Mouse (Mus musculus) thymus, postnatal 10 days (tissue): Measurements from ENCODE around the gene Kif23.

Experiments
- DNase-seq, 2 experiments: peaks; one replicate each; pipeline ENCODE4 v3.0.0; 2021; ENCODE audit warnings: low spot score in 2 of 2

Kif23 gene

GRCm38 (mm10) chr9:61947402-61948346 lies 1.1 kb upstream of the Kif23 start:
- peak; percentile 64 to 82 for DNase-seq

GRCm38 (mm10) chr9:61945973-61946611 lies 482 bp downstream of the Kif23 start:
- DNase-seq = peak; percentile 72 to 74

GRCm38 (mm10) chr9:61941054-61941453 lies 5.5 kb downstream of the Kif23 start:
- DNase-seq = no peak

DNA sequence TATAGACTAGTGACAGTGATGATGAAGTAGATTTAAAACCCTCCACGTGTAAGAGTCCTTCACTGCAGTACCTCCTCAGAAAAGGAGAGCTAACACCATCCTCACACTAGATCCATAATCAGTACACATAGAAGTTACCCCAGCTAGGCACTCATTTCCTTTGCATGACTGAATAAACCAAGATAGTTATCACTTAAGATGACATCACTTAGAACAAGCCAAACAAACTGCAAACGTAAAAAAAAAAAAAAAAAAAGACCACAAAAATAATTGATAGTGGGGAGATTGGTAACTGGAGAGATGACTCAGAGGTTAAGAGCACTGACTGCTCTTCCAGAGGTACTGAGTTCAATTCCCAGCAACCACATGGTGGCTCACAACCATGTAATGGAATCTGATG lies 13.2 kb downstream of the Kif23 start:
- DNase-seq = no peak

GRCm38 (mm10) chr9:61932009-61932408 lies 14.6 kb downstream of the Kif23 start:
- DNase-seq = no peak

DNA sequence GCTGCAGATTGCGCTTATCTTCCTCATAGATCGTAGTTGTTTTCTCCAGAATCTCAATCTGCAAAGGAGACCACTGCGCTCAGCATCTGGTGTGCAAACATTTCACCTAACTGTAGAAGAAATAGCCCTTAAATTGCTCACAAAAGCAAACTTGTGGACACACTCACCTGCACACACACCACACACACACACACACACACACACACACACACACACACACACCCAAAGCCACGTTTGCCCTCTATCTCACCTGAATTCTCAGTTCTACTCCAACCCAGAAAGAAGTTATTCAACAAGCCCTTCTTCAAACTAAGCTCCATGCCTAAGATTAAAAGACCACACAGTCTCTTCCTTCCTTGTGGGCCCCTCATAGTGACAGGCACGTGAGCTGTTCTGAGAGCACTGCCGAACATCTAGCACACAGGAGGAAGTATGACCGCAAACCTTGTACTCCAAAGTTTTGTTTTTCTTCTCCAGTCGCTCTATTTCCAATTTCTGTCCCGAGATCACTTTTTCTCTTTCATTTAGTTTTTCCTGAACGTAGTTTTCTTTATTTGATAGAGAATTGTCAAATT lies 21.4 kb downstream of the Kif23 start:
- DNase-seq = peak; percentile 40 to 49

GRCm38 (mm10) chr9:61920331-61920730 lies 26.2 kb downstream of the Kif23 start:
- no peak for DNase-seq

DNA sequence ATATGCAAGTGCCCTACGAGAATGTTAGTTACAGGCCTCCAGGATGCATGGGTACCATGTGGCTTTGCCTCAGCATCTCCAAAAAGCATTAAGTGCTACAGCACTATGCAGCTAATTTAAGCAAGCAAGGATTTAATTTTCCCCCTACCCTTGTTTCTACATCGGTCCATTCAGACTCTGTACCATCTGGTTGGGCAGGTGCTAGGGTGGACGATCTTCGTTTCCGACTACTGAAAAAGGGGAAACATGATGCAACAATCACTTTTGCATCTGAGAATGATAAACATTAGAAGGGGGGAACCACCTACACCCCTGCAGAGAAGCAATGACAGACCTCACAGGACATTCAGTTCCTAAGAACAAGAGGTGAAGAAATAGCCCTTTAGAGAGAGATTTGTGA lies 27.1 kb downstream of the Kif23 start:
- DNase-seq = no peak

- DNase-seq = no peak
Observed at GRCm38 (mm10) chr9:61917436-61917835, 29.1 kb downstream of the Kif23 start.

- no peak for DNase-seq
Observed at GRCm38 (mm10) chr9:61916986-61917385, 29.6 kb downstream of the Kif23 start.

- DNase-seq = no peak
Observed at GRCm38 (mm10) chr9:61915393-61916005, 31.1 kb downstream of the Kif23 start.

- no peak for DNase-seq
Observed at GRCm38 (mm10) chr9:61914917-61915300, 31.7 kb downstream of the Kif23 start.

- peak; percentile 95 for DNase-seq
Observed at GRCm38 (mm10) chr9:61914203-61914916, 32.2 kb downstream of the Kif23 start, which contains the start of gene Rplp1. TSS of gene Rplp1 (minus strand) at chr9:61914542.

DNA sequence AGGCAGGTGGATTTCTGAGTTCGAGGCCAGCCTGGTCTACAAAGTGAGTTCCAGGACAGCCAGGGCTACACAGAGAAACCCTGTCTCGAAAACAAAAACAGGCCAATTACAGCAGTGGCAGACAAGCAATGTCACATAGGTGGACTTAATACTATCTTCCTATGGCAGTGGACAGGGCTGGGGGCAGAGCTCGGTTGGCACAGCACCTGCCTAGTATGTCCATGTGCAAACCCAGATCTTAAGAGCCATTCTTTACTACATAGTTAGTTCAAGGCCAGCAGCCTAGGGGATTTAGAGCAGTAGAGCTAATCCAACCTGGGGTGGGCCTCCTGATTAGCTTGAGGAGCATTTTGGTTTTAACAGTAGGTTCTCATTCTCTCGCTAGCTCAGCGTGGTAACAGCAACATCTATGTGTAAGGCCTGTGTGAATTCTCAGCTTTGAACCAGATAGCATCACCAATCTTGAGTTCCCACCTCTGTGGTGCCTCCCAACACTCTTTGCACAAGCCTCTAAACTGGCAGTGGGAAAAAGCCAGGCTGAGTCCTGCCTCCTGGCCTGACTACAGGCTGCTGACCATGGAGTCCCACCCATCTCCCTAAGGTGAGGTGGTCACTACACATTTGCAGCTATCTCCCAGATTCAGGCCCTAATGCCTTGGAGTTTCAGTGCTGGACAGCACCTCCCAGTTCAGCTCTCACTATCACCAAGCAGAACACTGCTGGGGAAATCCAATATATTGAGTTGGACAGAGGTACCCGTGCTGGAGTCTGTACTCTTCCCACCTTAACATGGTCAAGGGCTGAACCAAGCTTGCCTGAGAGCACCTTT lies 35.1 kb downstream of the Kif23 start:
- no peak for DNase-seq

DNA sequence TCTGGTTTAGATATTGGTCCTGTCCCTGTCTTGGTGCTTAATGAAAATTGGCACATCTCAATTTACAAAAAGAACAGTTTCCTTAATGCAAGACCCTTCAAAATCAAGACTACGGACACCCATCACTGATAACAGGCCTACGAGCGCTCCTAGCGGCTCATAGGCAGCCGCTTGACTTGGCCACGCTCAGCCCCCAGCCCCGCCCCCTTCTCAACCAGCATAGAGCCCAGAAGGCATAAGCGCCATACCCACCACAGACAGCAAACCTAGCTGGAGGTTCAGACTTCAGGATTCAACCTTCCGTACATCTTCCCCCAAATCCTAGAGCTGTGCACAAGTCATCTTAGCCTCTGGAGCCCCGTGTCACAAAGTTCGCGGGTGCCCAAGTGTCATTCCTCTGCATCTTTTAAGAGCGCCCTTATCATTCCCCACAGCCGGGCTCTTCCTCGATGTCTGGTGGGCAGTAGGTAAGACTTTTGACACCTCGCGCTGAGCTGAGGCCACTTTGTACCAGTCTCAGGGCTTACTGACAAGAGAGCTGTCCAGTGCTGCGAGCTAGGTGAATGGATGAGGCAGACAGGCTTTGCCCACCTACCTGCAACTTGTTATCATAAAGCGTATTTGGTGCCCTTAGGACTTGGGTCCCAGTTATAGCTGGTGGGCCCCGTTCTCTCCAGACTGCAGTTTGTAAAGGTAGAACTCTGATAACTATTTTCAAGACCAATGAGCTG lies 35.9 kb downstream of the Kif23 start:
- peak in 1 of 2 experiments; percentile 24 for DNase-seq

DNA sequence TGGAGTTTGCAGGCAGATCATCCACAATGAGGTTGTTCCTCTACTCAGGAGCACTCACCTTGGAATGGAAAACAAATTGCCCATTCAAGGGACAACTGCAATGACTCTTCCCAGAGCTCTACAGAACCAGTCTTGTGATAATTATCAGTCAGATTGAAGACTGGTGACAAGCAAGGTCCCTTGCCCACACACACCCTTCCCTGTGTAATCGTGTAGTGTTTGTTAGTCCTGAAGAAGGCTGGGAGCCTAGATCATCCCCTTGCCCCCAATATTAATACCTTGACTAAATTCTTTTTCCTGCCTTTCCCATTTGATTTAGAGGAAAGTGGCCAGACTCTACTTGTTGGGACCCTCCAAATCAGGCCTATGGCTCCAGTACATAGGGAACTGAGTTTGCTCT lies 36.9 kb downstream of the Kif23 start:
- DNase-seq = no peak

DNA sequence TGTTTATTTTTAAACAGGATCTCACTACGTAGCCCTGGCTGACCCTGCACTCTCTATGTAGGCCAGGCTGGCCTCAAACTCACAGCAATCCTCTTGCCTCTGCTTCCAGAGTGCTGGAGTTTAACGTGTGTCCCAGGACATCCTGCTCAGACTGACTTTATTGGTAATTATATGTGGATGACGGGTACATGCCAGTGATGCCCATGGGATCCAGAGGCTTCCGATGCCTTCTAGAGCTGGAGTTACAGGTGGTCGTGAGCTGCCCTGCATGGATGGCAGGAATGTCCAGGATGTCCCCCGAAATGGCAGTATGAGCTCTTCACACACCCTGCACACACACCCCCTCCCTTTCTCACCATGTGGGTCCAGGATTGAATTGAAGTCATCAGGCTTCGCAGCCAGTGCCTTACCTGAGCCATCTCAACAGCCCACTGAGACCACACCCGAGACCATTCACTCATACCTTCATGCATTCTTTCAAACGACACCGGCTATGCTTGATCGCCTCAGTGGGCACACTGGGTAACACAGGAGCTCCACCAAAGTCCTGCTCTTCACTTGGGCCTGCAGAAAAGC lies 37.7 kb downstream of the Kif23 start:
- no peak for DNase-seq

DNA sequence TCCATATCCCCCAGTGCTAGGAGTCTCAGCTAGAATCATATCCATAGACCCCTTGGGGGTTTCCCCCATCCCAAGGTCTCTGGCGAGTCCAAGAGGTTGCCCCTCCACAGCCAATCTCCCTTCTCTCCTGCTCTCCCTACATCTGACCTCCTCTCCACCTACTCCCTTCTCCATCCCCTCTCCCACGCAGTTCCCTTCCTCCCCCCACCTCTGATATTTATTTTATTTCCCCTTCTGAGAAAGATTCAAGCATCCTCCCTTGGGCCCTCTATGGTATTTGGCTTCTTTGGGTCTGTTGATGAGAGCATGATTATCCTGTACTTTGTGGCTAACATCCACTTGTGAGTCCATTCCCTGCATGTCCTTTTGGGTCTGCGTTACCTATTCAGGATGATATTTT lies 38.2 kb downstream of the Kif23 start:
- DNase-seq = no peak

- DNase-seq = no peak
Observed at GRCm38 (mm10) chr9:61907621-61908295, 38.8 kb downstream of the Kif23 start.
